Mouse (Mus musculus) liver, embryonic 14.5 days (tissue): ENCODE data around the gene Pknox2. TPM values are rescaled to one million over a fixed set of nuclear protein-coding genes. Genes with fewer than 3 reads are reported as not detected.

Experiments used
- ATAC-seq: fragments of 200-750 bp; cut with Nextera tagmentation; 2 replicates; pipeline ENCODE4 v1.8.0; 2017; ENCODE audit warnings: moderate number of reproducible peaks, mild to moderate bottlenecking, moderate library complexity; ENCODE audit not compliant: insufficient read depth
- DNase-seq, 3 experiments: peaks; one replicate each; pipeline ENCODE4 v3.0.0-alpha.2; 2012 to 2013; ENCODE audit warnings: low read depth in 3 of 3, low spot score in 3 of 3
- H3K27ac ChIP-seq: fragments of 300-500 bp; sonication (generic); 2 replicates; pipeline ENCODE4 v1.5.1; 2014; ENCODE audit warnings: moderate library complexity, mild to moderate bottlenecking, control low read depth, inconsistent platforms
- H3K27me3 ChIP-seq: fragments of 300-500 bp; sonication (generic); 2 replicates; pipeline ENCODE4 v1.6.1; 2014; ENCODE audit warnings: mild to moderate bottlenecking, low read length, moderate library complexity; ENCODE audit not compliant: control insufficient read depth, insufficient read depth
- H3K36me3 ChIP-seq: fragments of 300-500 bp; sonication (generic); replicated peaks from 2 replicates; pipeline ENCODE4 v1.6.1; 2014; ENCODE audit warnings: low read depth; ENCODE audit not compliant: control insufficient read depth, insufficient read depth
- H3K4me1 ChIP-seq, 2 experiments: fragments of 200-500 bp in 1 of 2; fragments of 300-500 bp in 1 of 2; sonication (generic) in 1 of 2; replicated peaks; 2 replicates each; pipeline ENCODE4 v1.6.1; 2012 to 2014; ENCODE audit warnings: antibody characterized with exemption in 1 of 2, inconsistent platforms in 1 of 2, low read length in 1 of 2; ENCODE audit not compliant: control insufficient read depth in 2 of 2, insufficient read depth in 2 of 2
- H3K4me2 ChIP-seq: fragments of 300-500 bp; sonication (generic); 2 replicates; pipeline ENCODE4 v1.6.1; 2014; ENCODE audit warnings: low read depth, mild to moderate bottlenecking, control low read depth, moderate library complexity
- H3K4me3 ChIP-seq, 2 experiments: fragments of 200-500 bp in 1 of 2; fragments of 300-500 bp in 1 of 2; sonication (generic) in 1 of 2; 2 replicates each; pipeline ENCODE4 v1.5.1; 2012 to 2014; ENCODE audit warnings: low read depth in 2 of 2, low read length in 2 of 2, mild to moderate bottlenecking in 2 of 2, control low read depth in 1 of 2, inconsistent platforms in 1 of 2, moderate library complexity in 1 of 2; ENCODE audit not compliant: insufficient read depth in 1 of 2
- H3K9ac ChIP-seq: fragments of 300-500 bp; sonication (generic); replicated peaks from 2 replicates; pipeline ENCODE4 v1.6.1; 2014; ENCODE audit warnings: mild to moderate bottlenecking, control low read depth, moderate library complexity
- H3K9me3 ChIP-seq: fragments of 300-500 bp; sonication (generic); 2 replicates; pipeline ENCODE4 v1.6.1; 2016; ENCODE audit warnings: low read length, mixed read lengths; ENCODE audit not compliant: control insufficient read depth
- CTCF ChIP-seq: IDR thresholded peaks from 2 replicates; pipeline ENCODE4 v1.5.1; 2016; ENCODE audit warnings: antibody characterized with exemption, low read depth, control low read depth
- EP300 ChIP-seq: IDR thresholded peaks from 2 replicates; pipeline ENCODE4 v1.6.1; 2016; ENCODE audit warnings: antibody characterized with exemption, low read depth
- whole genome bisulfite sequencing: fragments of 180-500 bp; shearing (Covaris S2); extraction: QIAGEN DNeasy Blood & Tissue Kit; methylation state at CpG from one replicate; pipeline ENCODE4 v1.1.7; 2014; ENCODE audit not compliant: insufficient replicate concordance; 5-methylcytosine and 5-hydroxymethylcytosine counted together
- polyA plus RNA-seq, 2 experiments: library from polyadenylated mRNA; depleted of rRNA in 1 of 2; stranded (reverse) in 1 of 2; unstranded in 1 of 2; fragments of >200 nt; fragmentation: Nextera tagmentation in 1 of 2; extraction: Ambion mirVana in 1 of 2; gene quantifications; 2 replicates each; pipeline versions ENCODE4 v1.2.1 to v1.2.3; 2012 to 2014

Pknox2 gene
- polyA plus RNA-seq, 2 experiments: 0.08 to 0.18 TPM

DNA sequence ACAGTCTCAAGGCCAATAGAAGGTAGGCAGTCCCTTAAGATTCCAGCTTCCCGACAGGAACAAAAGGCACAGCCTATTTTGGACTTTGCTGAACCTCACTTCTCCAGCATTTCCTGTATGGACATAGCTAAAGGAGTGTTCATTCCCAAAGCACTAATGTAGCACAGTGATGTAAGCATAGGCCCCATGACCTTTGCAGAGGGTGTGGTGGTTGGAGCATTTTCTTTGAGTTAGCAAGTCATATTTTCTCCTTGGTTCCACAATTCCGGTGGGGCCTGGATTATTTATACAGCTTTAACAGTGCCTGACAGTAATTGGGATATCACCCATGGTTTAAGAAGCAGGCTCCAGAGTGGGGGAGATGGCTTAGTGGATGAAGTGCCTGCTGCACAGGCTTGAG lies 298.5 kb downstream of the Pknox2 start:
- Histone ChIP-seq H3K27ac (no peak overlapping the region), H3K4me3 (no peak overlapping the region), H3K27me3 (no peaks in the 10 kb centered on the region), H3K9me3 (no peaks in the 10 kb centered on the region), H3K4me1 (no peaks in the 10 kb centered on the region), H3K9ac (no peak overlapping the region), H3K36me3 (no peaks in the 10 kb centered on the region), H3K4me2 (no peak overlapping the region)
- DNase-seq: no peak
- ATAC-seq: no peak
- TF ChIP-seq CTCF (no peak), EP300 (no peak)
- WGBS: 57% methylated on average over 2 of the region's 2 CpGs

DNA sequence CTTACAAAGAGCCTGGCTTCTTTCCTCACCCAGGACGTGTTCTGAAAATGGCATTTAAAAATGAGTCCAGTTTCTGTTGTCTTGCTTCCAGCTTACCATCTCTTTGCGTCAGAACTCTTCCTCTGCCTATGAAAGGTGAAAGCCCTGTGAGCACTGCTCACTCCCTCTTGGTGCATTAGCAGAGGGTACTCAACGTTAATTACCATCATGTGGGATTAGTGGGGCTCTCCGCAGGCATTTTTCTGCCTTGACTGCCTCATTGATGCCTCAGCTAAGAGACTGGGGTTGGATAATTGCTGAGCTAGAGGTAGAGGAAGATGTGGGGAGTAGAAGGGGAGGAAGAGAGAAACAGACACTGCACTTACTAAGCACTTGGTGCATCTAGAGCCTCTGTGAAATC lies 300.9 kb downstream of the Pknox2 start:
- DNase-seq (no peak), ATAC-seq (no peak)
- TF ChIP-seq CTCF (no peak), EP300 (no peak)
- H3K9ac ChIP-seq: no peak overlapping the region
- no peak overlapping the region for H3K27ac ChIP-seq
- H3K9me3 ChIP-seq: no peaks in the 10 kb centered on the region
- H3K4me2 ChIP-seq: no peak overlapping the region
- no peaks in the 10 kb centered on the region for H3K4me1 ChIP-seq
- no peaks in the 10 kb centered on the region for H3K27me3 ChIP-seq
- H3K36me3 ChIP-seq: no peaks in the 10 kb centered on the region
- no peak overlapping the region for H3K4me3 ChIP-seq
- WGBS: 46% methylated on average over 4 of the region's 4 CpGs

Other genes starting within 250 kb of the Pknox2 start
- gene Tmem218, start 60.8 kb upstream of the Pknox2 start, polyA plus RNA-seq (2012; rRNA removed): 1.6 TPM in 2 replicates
- gene Tmem218, start 60.8 kb upstream of the Pknox2 start, polyA plus RNA-seq (2014; fragmentation: Nextera tagmentation; extraction: Ambion mirVana): 3.9 and 4.3 TPM in 2 replicates
- 1.0 and 1.1 TPM in 2 replicates for gene Slc37a2, start 108.3 kb upstream of the Pknox2 start, polyA plus RNA-seq (2012; rRNA removed)
- 1.2 and 1.8 TPM in 2 replicates for gene Slc37a2, start 108.3 kb upstream of the Pknox2 start, polyA plus RNA-seq (2014; fragmentation: Nextera tagmentation; extraction: Ambion mirVana)
- gene Ccdc15, start 201.0 kb upstream of the Pknox2 start, polyA plus RNA-seq (2012; rRNA removed): 1.1 and 1.5 TPM in 2 replicates
- gene Ccdc15, start 201.0 kb upstream of the Pknox2 start, polyA plus RNA-seq (2014; fragmentation: Nextera tagmentation; extraction: Ambion mirVana): 3.0 and 3.6 TPM in 2 replicates
- gene Hepacam, start 219.9 kb upstream of the Pknox2 start, polyA plus RNA-seq (2012; rRNA removed): not detected in 2 replicates
- not detected in 2 replicates for gene Hepacam, start 219.9 kb upstream of the Pknox2 start, polyA plus RNA-seq (2014; fragmentation: Nextera tagmentation; extraction: Ambion mirVana)